Mouse (Mus musculus) liver, adult 2 months (tissue): ENCODE results near the gene Mzt1. TPM values are rescaled to one million over a fixed set of nuclear protein-coding genes. Genes with fewer than 3 reads are reported as not detected.
"Not testable (repeated sequence)": the region's sequence is repeated elsewhere in the genome, so short reads cannot be mapped to it uniquely, and the experiment has no call there.

ENCODE experiments used
- DNase-seq: peaks from one replicate; pipeline ENCODE4 v3.0.0-alpha.2; 2011; ENCODE audit warnings: low read depth, low spot score; ENCODE audit errors: extremely low read depth
- H3K27ac ChIP-seq: fragments of 200-500 bp; replicated peaks from 2 replicates; pipeline ENCODE4 v1.5.1; 2012; ENCODE audit warnings: low read depth, mild to moderate bottlenecking, control low read depth, inconsistent platforms, low read length; ENCODE audit not compliant: insufficient read depth
- H3K27me3 ChIP-seq: fragments of 200-500 bp; 2 replicates; pipeline ENCODE4 v1.6.1; 2012; ENCODE audit warnings: mild to moderate bottlenecking, moderate library complexity, low read length, inconsistent platforms; ENCODE audit not compliant: control insufficient read depth, insufficient read depth
- H3K36me3 ChIP-seq: fragments of 200-500 bp; 2 replicates; pipeline ENCODE4 v1.6.1; 2012; ENCODE audit warnings: low read length, inconsistent platforms; ENCODE audit not compliant: control insufficient read depth, insufficient read depth
- H3K4me1 ChIP-seq: fragments of 200-500 bp; 2 replicates; pipeline ENCODE4 v1.6.1; 2011; ENCODE audit warnings: low read length; ENCODE audit not compliant: control insufficient read depth, insufficient read depth
- H3K4me3 ChIP-seq: fragments of 200-500 bp; 2 replicates; pipeline ENCODE4 v1.5.1; 2011; ENCODE audit warnings: low read depth, mild to moderate bottlenecking, control low read depth, low read length, moderate library complexity; ENCODE audit not compliant: insufficient read depth
- H3K79me2 ChIP-seq: fragments of 200-500 bp; 2 replicates; pipeline ENCODE4 v1.6.1; 2012; ENCODE audit warnings: inconsistent platforms, mild to moderate bottlenecking, low read length, moderate library complexity; ENCODE audit not compliant: control insufficient read depth, insufficient read depth
- H3K9ac ChIP-seq: fragments of 200-500 bp; 2 replicates; pipeline ENCODE4 v1.6.1; 2012; ENCODE audit warnings: low read depth, mild to moderate bottlenecking, control low read depth, inconsistent platforms, low read length
- CTCF ChIP-seq: fragments of 200-500 bp; IDR thresholded peaks from 2 replicates; pipeline ENCODE4 v1.5.1; 2011; ENCODE audit warnings: low read depth, low read length, control low read depth
- POLR2A ChIP-seq: fragments of 200-500 bp; IDR thresholded peaks from 2 replicates; pipeline ENCODE4 v1.6.1; 2011; ENCODE audit warnings: low read length, control low read depth; ENCODE audit not compliant: insufficient read depth; ENCODE audit errors: extremely low read depth
- WGBS: fragments of 180-500 bp; shearing (Covaris S2); methylation state at CpG from one replicate; pipeline ENCODE4 v1.1.7; 2018; 5-methylcytosine and 5-hydroxymethylcytosine counted together
- polyA plus RNA-seq: library from polyadenylated mRNA; depleted of rRNA; stranded (reverse); fragments of >200 nt; gene quantifications from 2 replicates; pipeline ENCODE4 v1.2.3, GENCODE M21; 2012
- total RNA-seq: library from RNA; depleted of rRNA; stranded (reverse); fragments of >200 nt; gene quantifications from 2 replicates; pipeline ENCODE4 v1.2.3, GENCODE M21; 2014

Gene Mzt1
- total and polyA plus RNA-seq, 2 experiments = 4.9 to 15.7 TPM

- DNase-seq = no peak
- Histone ChIP-seq H3K9ac (no peak overlapping the region), H3K4me3 (no peak overlapping the region), H3K27me3 (no peaks in the 10 kb centered on the region), H3K79me2 (peaks cover 12% of the 10 kb centered on the region), H3K27ac (no peak overlapping the region), H3K36me3 (no peaks in the 10 kb centered on the region; the same call in 1 of the 2 replicates), H3K4me1 (no peaks in the 10 kb centered on the region; the same call in 1 of the 2 replicates)
- TF ChIP-seq POLR2A = no peak
- 92% methylated on average over 1 of the region's 1 CpGs for WGBS
Observed at GRCm38 (mm10) chr14:99043499-99043898, 2.4 kb downstream of the Mzt1 start.

GRCm38 (mm10) chr14:99041416-99041815, 4.5 kb downstream of the Mzt1 start:
- peaks cover 12% of the 10 kb centered on the region for H3K79me2 ChIP-seq
- H3K27ac ChIP-seq = no peak overlapping the region
- TF ChIP-seq CTCF (no peak), POLR2A (no peak)
- WGBS = 63% methylated on average over 4 of the region's 4 CpGs
- H3K9ac ChIP-seq = no peak overlapping the region
- no peak for DNase-seq
- H3K27me3 ChIP-seq = no peaks in the 10 kb centered on the region
- H3K4me3 ChIP-seq = no peak overlapping the region
- no peaks in the 10 kb centered on the region; the same call in 1 of the 2 replicates for H3K36me3 ChIP-seq
- no peaks in the 10 kb centered on the region for H3K4me1 ChIP-seq

- not testable (repeated sequence) for DNase-seq, H3K27ac ChIP-seq, H3K9ac ChIP-seq, H3K36me3 ChIP-seq, H3K27me3 ChIP-seq, H3K4me1 ChIP-seq, H3K79me2 ChIP-seq, H3K4me3 ChIP-seq
- WGBS = 91% methylated on average over 5 of the region's 5 CpGs
Observed at GRCm38 (mm10) chr14:99039308-99039707, 6.6 kb downstream of the Mzt1 start.

GRCm38 (mm10) chr14:99037703-99038102, 8.2 kb downstream of the Mzt1 start:
- peaks cover 4% of the 10 kb centered on the region; the same call in 1 of the 2 replicates for H3K36me3 ChIP-seq
- no peak overlapping the region for H3K9ac ChIP-seq
- no peaks in the 10 kb centered on the region for H3K4me1 ChIP-seq
- WGBS = 92% methylated on average over 2 of the region's 2 CpGs
- H3K4me3 ChIP-seq = no peak overlapping the region
- no peaks in the 10 kb centered on the region; the same call in 1 of the 2 replicates for H3K79me2 ChIP-seq
- DNase-seq = no peak
- TF ChIP-seq CTCF (no peak), POLR2A (no peak)
- no peaks in the 10 kb centered on the region for H3K27me3 ChIP-seq
- no peak overlapping the region for H3K27ac ChIP-seq

- DNase-seq = no peak
- 88% methylated on average over 4 of the region's 4 CpGs for WGBS
- no peak overlapping the region for H3K9ac ChIP-seq
- H3K4me1 ChIP-seq = no peaks in the 10 kb centered on the region
- no peaks in the 10 kb centered on the region; the same call in 1 of the 2 replicates for H3K79me2 ChIP-seq
- no peak for TF ChIP-seq POLR2A
- TF ChIP-seq CTCF = no peak
- peaks cover 4% of the 10 kb centered on the region; the same call in 1 of the 2 replicates for H3K36me3 ChIP-seq
- H3K27ac ChIP-seq = no peak overlapping the region
- no peaks in the 10 kb centered on the region for H3K27me3 ChIP-seq
- H3K4me3 ChIP-seq = no peak overlapping the region
Observed at GRCm38 (mm10) chr14:99036039-99036438, 9.9 kb downstream of the Mzt1 start.

GRCm38 (mm10) chr14:99034851-99035250, 11.1 kb downstream of the Mzt1 start:
- H3K36me3 ChIP-seq, H3K27ac ChIP-seq, H3K4me1 ChIP-seq, DNase-seq, H3K4me3 ChIP-seq, H3K27me3 ChIP-seq, H3K79me2 ChIP-seq, H3K9ac ChIP-seq: not testable (repeated sequence)
- WGBS = 96% methylated on average over 8 of the region's 8 CpGs
